Mouse (Mus musculus) CH12F3 (cell line): ENCODE results near the gene Plxnb2.

Experiments
- in situ Hi-C: fragments of 300-500 bp; cut with MboI; formaldehyde crosslinking; loops from 2 replicates; pipeline ENCODE4 v1.14.3; 2020; ENCODE audit warnings: low sequenced_read_pairs

Gene Plxnb2

DNA sequence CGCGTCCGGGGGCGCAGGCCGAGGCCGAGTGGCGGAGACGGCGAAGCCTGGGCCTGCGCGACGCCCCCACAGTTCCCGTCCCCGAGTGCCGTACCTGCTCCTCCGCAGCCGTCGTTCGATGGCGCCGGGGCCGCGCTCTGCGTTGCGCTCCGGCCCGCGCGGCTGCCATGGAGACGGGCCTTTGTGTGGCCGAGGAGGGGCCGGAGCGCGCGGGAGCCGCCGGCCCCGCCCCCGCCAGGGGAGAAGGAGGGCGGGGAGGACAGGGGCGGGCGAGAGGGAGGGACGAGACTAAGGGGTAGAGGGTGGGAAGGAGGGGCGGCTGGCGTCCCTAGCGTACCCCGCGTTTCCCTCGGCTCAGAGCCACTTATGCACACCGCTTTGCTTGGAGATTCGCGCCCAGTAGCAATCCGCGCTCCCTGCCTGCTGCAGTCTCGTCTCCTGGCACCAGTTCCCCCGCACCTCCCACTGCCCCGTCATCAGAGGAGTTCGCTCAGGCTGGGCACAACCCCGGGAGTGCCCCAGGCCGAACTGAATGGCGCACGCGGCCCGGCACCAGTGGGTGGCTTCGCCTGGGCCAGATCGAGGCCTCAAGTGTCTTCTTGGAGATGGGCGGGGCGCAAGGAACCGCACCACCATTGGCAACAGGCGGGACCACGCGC lies at the start of gene Plxnb2:
Gene Plxnb2 (minus strand): TSS at position 218 of the 659 bp plus-strand sequence.
- in situ Hi-C loops: no loop called here

DNA sequence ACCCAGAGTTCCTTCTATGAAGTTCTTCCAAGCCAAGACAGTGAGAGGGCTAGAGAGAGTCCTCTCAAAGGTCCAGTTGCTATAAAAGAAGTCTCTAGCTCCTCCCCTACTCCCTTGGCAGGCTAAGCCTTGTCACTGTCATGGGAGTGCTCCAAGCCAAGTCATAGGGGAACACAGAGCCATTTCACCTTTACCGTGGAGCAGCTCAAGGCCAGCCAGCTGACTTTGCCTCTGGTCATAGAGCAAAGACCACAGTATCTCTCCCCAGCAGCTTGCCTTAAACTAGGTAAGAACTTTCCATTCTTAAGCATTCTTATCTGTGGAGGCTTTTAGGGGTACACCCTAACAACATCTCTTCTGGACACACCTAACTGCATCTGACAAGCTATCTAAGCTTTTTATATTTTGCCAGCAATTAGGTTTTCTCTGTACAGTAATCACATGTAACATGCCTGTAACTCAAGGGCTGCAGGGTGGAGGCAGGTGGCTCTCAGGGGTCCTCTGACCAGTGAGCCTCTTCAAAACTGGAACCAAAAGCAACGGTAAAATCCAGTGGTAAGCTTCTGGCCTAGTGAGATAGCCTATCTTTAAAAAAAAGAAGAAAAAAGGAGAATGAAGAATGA lies 35.1 kb upstream of the Plxnb2 start:
- in situ Hi-C loops: no loop called here

DNA sequence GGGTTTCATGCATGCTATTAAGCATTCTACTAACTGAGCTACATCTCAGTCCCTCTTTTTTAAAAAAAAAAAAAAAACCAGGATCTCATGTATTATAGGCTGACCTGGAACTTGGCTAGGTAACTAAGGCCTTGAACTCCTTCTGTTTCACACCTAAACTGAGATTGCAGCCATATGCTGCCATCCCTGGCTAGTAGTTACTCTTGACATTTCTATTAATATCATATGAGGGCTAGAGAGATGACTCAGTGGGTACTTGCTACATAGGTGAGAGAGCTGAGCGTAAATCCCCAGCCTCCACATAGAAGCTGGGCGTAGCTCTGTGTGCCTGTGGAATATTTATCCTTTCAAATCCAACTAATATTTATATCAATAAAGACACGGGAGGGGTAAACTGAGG lies 34.4 kb upstream of the Plxnb2 start:
- in situ Hi-C loops: no loop called here

DNA sequence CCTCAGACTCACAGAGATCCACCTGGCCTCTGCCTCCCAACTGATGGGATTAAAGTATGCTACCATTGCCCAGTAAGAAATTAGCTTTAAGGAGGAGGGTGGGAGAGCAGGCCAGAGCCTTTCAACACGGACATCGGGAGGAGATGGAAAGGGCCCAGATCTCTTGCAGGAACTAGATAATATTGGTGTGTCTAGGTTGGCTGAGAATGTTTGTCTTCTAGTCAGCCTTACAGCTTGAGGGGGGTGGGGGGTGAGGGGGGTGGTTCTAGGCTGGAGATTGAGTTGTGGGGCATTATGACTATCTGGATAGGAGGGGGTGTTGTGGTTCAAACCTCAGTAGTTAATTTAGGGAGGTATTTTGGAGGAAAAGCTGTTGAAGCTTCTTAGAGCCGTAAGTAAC lies 32.9 kb upstream of the Plxnb2 start:
- in situ Hi-C loops: no loop called here

DNA sequence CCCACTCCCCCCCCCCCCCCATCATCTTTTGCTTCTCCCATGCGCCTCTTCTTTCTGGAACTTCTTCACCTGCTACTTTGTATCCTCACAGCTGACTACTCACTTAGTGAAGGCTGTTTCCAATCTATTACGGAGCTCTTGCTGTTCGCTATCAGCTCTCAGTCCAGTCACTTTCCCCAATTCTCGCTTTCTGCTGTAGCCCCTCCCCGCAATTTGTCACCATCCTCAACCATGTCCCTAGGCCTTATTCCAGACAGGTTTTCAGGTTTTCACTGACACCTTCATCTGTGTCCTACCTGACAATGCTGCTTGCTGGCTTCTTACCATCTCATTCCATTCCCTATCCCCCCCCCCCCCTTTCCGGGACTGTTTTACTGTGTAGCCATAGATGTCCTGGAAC lies 31.9 kb upstream of the Plxnb2 start:
- in situ Hi-C loops: no loop called here

DNA sequence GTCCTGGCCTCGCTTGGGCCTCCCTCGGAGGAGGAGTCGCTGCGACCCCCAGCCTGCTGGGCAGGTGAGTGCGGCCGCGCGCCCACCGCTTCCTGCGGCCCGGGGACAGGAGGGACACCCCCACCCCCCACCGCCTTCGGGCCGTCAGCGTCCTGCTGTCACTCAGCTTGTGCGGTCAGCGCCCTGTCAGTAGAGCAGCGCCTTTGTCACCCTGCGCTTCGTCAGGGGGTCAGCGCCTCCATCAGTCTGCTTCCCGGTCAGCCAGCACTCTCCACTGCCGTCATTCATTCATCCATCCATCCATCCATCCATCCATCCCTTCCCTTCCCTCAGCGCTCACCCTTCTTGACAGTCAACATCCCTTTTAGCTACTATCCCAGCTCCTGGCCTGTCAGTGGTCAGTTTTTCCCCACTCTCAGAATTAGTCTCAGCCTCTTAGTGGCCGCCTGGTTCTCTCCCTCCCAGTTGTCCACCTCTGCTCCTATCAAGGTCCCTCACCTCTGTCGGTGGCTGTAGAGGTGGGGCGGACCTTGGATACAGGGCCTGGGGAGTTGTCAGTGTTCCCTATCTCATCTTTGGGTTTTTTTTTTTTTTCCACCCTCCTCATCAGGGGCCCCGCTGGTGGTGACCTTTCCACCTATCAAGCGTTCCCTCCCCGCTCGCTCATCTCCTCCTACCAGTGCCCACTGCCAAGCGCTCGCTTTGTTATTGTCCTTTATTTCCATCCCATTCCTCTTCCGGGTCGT lies 31.3 kb upstream of the Plxnb2 start:
- in situ Hi-C loops: no loop called here

DNA sequence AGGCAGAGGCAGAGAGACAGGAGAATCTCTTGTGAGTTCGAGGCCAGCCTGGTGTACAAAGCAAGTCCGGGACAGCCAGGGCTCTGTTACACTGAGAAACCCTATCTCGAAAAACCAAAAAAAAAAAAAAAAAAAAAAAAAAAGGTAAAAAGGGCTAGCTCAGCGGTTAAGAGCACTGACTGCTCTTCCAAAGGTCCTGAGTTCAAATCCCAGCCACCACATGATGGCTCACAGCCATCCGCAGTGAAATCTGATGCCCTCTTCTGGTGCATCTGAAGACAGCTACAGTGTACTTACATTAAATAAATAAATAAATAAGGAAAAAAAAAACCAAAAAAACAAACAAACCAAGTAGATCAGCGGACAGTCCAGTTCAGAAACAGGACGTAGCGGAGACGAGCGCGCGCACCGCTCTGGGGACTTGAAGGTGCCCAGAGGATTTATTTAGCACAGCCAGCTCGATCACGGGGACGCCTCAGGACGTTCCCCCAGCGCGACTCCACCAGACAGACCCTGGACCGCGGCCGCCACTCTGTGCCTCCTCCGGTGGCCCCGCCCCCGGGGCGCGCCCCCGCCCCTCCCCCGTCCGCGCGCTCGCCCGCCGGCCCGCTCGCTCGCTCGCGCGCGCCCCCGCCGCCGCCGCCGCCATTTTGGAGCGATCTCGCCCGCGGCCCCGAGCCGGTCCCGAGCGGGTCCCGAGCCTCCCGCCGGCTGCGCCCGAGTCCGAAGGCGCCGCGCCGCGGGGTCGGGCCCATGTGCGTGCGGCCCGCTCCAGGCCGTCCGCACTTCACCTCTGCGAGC lies 30.5 kb upstream of the Plxnb2 start, which contains the start of gene Ppp6r2:
Gene Ppp6r2 (plus strand): TSS at position 639 of the 801 bp plus-strand sequence.
- in situ Hi-C loops: no loop called here

DNA sequence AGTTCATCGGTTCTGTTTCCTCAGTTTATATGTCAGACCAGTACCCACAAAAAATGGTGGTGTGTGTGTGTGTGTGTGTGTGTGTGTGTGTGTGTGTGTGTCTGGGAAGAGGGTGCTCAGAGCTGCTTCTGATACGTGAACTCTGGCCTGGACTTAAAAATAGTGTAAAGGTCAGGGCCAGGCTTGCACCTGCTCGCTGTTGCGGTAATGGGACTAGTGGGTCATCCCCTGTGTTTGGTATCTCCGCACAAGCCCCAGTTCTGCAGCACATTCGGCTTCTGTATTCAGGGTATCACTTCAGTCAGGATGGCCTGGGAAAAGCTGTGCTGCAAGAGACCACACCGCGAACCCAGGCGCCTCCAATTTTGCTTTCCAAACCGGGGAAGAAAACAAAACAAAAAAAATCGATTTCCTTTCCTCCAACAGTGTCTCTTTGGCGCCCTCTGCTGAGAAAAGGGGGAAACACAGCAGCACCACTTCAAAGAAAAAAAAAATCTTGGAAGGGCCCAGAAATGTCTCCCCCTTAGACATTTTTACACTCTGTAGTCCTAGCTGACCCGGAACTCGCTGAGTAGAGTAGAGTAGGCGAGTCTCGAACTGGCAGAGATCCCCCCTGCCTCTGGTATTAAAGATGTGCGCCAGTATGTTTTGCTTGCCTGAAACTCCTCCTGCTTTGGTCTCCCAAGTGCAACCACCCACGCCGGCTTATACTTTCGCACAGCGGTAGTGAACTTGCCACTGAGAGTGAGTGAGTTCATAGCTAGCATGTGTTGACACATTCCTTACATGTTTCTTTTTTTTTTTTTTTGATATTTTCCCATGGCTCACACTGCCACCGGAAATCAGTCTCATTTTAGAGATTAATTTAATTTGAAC lies 29.5 kb upstream of the Plxnb2 start:
- in situ Hi-C loops: no loop called here

DNA sequence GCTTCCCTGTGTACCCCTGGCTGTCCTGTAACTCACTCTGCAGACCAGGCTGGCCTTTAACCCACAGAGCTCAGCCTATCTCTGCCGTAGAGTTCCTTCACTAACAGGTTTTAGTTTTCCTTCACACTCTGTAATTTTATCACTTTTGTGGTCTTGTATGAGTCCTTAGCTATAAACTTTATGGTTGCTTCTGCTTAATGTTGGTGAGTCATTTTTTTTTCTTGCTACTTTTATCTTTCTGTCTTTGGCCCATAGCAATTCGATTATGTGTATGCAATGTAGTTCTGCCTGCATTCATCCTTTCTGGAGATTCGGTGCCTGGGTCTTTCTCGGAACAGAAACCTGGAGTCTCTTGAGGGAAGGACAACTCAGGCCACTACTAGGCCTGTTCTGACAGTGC lies 26.9 kb upstream of the Plxnb2 start:
- in situ Hi-C loops: no loop called here

DNA sequence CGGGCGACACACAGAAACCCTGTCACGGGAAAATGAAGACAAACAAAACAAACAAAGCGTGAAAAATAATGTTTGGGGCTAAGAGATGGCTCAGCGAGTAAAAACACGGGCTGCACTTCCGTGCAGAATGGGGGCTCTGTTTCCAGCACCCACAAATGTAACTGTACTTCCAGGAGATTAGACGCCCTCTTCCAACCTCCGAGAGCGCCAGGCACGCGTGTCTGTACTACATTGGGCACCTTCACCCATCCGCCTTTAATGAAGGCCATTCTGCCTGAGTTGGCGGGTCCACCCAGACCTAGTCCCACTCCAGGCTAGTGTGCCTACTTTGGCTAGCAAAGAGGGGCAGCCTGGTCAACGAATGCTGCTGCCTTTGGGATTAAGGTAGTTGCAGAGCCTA lies 16.5 kb upstream of the Plxnb2 start:
- in situ Hi-C loops: no loop called here

DNA sequence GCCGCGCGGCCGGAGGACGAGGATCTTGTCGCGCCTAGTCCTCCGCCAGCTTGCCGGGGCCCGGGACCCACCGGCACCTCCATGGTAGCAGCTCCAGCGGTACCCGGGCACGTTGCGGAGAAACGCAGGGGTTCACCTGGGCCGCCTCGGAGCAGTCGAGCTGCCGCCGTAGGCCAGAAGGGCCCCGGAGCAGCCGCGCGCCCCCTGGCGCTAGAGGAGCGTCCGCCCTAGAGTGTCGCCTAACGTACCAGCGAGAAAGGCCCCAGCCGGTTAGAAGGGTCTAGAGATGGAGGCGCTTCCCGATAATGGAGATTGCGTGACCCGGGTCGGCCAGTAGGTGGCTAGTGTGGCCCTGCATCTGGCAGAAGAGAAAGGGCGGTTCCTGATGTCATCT lies 15.7 kb upstream of the Plxnb2 start, which contains the start of gene Dennd6b:
Gene Dennd6b (minus strand): TSS at position 184 of the 394 bp plus-strand sequence.
- in situ Hi-C loops: no loop called here

DNA sequence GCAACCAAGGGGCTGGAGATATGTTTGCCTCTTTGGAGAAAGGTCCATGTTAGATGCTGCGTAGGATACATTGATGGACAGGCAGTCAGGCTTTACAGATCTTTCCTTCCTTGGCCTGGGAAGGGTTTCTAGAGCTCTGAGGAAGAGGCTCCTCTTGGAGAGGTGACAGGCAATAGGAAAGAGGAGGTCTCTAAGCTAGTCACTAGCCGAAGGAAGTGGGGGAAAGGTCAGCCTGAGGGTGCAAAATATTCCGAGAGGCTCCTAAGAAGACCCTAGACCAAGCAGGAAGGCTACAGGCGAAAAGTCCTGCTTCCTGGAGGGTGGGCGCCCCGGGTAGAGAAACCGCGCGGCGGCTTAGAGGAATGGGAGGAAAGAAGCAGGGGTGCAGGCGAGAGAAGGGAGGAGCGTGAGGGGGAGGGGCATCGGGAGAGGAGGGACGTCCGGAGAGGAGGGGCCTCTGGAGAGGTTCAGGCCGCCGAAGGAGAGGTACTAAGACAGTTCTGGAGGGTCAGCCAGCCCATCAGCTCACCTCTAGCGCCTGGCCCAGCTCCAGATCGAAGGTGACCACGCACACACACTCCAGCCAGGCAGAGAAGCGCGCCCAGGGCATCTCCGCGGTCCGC lies 15.2 kb upstream of the Plxnb2 start:
- in situ Hi-C loops: no loop called here

DNA sequence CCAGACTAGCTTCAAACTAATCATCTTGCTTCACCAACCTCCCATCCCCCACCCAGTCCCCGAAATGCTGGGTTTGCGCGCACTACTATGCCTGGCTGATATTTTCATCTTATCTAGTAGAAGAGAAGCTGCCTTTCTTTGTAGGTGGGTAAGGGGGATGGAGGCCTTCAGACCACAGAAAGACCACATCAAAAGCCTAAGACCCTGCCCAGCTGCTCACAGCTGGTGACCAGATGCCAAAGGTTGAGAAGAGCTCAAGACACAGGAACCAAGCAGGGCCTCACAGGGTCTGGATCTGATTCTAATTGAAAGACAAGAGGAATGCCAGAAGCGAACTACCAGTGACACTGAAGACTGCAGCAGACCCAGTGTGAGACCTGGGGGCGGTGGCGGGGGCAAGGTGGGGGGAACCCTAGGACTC lies 14.7 kb upstream of the Plxnb2 start:
- in situ Hi-C loops: no loop called here

DNA sequence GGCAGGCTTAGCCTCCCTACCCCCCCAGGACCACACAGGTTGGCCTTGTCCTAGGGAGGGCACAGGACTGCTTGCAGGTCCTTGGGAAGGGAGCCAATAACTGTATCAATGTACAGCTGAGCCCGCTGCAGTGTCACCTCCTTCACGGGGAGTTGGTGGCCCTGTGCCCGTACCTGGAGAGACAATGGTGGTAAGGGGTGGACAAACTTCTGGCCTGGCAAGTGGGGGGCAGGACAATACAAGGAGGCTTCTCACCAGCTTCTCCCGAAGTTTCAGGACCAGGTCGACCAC lies 4.3 kb upstream of the Plxnb2 start:
- in situ Hi-C loops: no loop called here

DNA sequence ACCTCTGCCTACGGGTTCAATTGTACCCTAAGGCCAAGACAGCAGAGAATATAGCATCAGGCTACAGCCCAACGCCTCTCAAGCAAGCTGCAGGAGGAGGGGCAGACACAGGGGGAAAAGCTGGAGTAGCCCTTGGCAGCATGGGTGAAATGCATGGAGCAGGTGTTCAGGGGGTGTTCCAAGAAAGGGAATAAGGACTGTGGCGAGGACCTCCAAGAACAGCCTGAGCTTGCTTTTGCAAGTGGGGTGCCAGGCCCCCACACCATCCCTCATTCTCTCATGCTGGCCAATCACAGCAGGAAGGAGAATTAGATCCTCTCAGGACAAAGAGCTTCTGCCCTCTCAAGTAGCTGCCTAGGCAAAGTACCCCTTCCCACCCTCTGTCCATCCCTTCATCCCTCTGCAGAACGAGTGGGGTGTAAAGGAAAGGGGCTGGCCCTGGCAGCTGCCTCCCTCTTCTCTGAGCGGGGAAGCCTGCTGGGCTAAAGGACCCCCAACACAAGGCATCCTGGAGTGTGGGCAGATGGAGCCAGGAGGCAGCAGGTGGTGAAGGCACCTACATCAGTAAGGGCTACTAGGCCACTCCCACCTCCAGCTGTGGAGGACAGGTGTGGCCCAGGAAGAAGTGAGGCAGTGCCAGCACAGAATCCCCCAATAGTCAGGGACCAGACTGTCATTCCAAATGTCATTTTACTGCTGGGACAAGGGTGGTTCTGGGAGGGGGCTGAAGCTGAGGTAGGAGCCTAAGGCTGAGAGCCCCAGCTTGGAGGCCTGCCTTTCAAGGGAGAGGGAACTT lies 3.8 kb upstream of the Plxnb2 start:
- in situ Hi-C loops: no loop called here

DNA sequence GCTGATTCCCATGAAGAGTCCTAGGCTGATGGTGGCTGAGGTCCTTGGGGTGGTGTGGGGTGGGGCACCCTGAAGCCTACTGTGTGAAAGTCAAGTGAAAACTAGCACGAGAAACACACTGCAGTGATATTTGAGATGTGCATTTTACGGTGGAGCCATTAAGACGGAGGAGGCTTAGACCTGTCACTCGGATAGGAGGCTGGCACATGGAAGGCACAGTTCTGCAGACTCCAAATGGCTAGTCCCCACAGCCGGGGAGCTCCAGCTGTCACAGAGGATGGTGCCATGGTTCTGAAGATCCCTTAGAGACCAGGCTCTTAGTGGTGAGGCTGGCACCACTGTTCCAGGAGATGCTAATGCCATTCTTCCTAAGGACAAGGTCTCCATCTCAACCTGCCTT lies 2.3 kb upstream of the Plxnb2 start:
- in situ Hi-C loops: no loop called here

DNA sequence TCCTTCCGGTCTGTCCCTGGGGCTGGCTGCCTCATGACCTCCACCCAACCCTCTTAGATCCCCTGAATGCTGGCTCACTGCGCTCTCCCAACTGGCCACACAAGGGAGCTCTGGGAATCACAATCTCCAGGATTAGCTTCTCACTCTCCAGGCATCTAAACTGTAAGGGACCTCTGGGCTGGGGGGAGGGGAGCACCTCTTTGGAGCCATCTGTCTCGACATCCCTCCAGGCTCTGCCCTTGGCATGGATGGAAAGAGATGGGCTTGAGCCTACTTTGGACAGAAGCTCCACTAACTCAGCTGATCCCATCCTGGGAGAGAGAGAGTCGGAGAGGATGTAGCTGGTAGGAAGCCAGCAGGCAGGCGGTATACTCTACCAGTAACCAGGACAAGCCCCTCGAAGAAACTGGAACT lies 1.7 kb upstream of the Plxnb2 start:
- in situ Hi-C loops: no loop called here

DNA sequence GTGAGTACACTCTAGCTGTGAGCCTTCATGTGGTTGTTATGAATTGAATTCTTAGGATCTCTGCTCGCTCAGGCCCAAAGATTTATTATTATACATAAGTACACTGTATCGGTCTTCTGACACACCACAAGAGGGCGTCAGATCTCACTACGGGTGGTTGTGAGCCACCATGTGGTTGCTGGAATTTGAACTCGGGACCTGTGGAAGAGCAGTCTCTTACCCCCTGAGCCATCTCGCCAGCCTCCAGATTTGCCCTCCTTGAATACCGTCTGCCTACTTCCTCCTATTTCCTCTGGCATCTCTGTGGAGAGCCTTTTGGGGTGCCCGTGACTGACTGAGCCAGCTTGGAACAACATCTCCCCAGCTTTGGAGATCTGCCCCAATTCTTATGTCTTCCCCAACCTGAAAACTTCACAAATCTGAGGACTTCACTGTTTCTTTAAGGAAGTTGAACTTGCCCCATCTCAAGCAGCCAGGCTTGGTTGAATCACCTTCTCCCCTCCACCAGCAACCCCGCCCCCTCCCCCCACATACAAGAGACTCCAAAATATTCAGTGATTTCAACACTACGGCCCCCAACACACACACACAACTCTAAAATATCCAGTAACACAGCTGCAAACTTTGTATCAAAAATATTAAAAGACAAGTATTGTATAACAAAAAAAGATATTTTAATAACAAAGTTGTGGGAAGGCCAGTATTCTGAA lies 1.1 kb upstream of the Plxnb2 start:
- in situ Hi-C loops: no loop called here
